Comparison of ENCODE assay signal across 10 mouse cellular contexts in the genomic region with DNA sequence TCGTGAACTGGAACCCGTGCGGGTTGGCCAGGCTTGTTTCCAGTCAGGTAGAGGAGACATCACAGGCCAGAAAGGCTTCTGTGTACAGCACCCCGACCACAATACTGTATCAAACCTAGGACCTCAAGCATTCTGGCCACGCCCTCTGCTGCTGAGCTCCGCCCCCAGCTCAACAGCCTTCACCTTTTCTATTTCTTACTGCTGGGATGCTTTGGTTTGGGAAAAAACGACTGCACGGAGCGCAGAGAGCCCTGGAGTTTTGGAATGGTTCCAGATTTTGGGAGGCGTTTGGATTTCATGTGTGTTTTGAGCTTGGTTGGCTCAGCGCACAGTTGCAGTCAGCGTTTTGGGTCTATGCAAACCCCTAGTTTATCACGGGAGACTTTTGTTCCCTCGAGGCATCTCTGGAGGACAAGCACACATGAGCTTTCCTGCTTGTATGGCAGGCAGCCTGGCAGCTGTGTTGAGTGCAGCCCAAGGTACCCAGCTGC. TPM values are rescaled to one million over a fixed set of nuclear protein-coding genes. Genes with fewer than 3 reads are reported as not detected.
A peak's percentile ranks its signal among the peaks of the same experiment; 100 is the strongest.
DNase-seq lines count a peak whose midpoint lies in the region; ATAC-seq and TF ChIP-seq lines count a peak whose summit lies in the region.
"Had no signal": no experiment of that assay in that cellular context is flagged by ENCODE, and none has a peak within 500 bp of the region (broad histone marks: within the 10 kb centered on the region; RNA-seq: fewer than 3 reads in every experiment).

No protein-coding gene starts in this region.

- peaks cover 32% of the 10 kb centered on the region for H3K4me1 ChIP-seq in heart, embryonic 13.5 days
- H3K4me1 ChIP-seq in E14TG2a.4 (replicated peaks; ENCODE audit: low read depth, low read length): peaks cover 14% of the 10 kb centered on the region
- peaks cover 16% of the 10 kb centered on the region for H3K4me1 ChIP-seq in liver, embryonic 13.5 days (replicated peaks)
- no peaks in the 10 kb centered on the region for H3K4me1 ChIP-seq in hindbrain, embryonic 14.5 days (replicated peaks; ENCODE audit: control insufficient read depth, insufficient read depth, low read length)

- H3K27me3 ChIP-seq in heart, embryonic 13.5 days (replicated peaks): no peaks in the 10 kb centered on the region
- H3K27me3 ChIP-seq in E14TG2a.4 (ENCODE audit: insufficient read depth, low read length): peaks cover 4% of the 10 kb centered on the region; the same call in 1 of the 2 replicates
- no peaks in the 10 kb centered on the region for H3K27me3 ChIP-seq in liver, embryonic 13.5 days
- no peaks in the 10 kb centered on the region for H3K27me3 ChIP-seq in hindbrain, embryonic 14.5 days (ENCODE audit: control insufficient read depth, insufficient read depth, low read length)
- H3K27me3 ChIP-seq: embryonic facial prominence, embryonic 12.5 days had no signal

- no peak overlapping the region for H3K27ac ChIP-seq in heart, embryonic 13.5 days (replicated peaks)
- H3K27ac ChIP-seq in liver, embryonic 13.5 days: no peak overlapping the region
- H3K27ac ChIP-seq in hindbrain, embryonic 14.5 days: no peak overlapping the region

- 64% methylated on average over 14 of the region's 14 CpGs for WGBS in heart, embryonic 13.5 days
- 65% methylated on average over 14 of the region's 14 CpGs for WGBS in liver, embryonic 13.5 days (ENCODE audit: insufficient replicate concordance)
- 66% methylated on average over 14 of the region's 14 CpGs for WGBS in hindbrain, embryonic 14.5 days

- peaks cover 26% of the 10 kb centered on the region for H3K36me3 ChIP-seq in heart, embryonic 13.5 days
- H3K36me3 ChIP-seq in E14TG2a.4 (ENCODE audit: insufficient read depth, low read length): no peaks in the 10 kb centered on the region
- no peaks in the 10 kb centered on the region for H3K36me3 ChIP-seq in liver, embryonic 13.5 days
- no peaks in the 10 kb centered on the region for H3K36me3 ChIP-seq in hindbrain, embryonic 14.5 days (replicated peaks; ENCODE audit: control insufficient read depth, insufficient read depth)

- ATAC-seq in heart, embryonic 13.5 days (ENCODE audit: extremely low read depth, insufficient number of reproducible peaks, low FRiP score, low TSS enrichment): no peak
- ATAC-seq in liver, embryonic 13.5 days (ENCODE audit: low read depth): 0 out of 2 replicates have a peak, but pooled peaks have one; percentile 31
- no peak for ATAC-seq in hindbrain, embryonic 14.5 days (ENCODE audit: low FRiP score)

- no peak for DNase-seq in heart, adult 9 months (ENCODE audit: low spot score in 2 of 2)
- DNase-seq in adrenal gland, postnatal 36 days: peak; percentile 22 to 39
- no peak for DNase-seq in liver, embryonic 13.5 days
- no peak for DNase-seq in embryo, embryonic 10.5 days (ENCODE audit: low spot score)
- no peak for DNase-seq in cerebellum, adult 9-10 months
- no peak for DNase-seq in hindbrain, embryonic 14.5 days (ENCODE audit: low spot score)
- DNase-seq: left cerebral cortex, postnatal 4 days had no signal

- H3K4me2 ChIP-seq in heart, embryonic 13.5 days: peak overlapping the region; percentile 61
- peak overlapping the region; percentile 50 for H3K4me2 ChIP-seq in liver, embryonic 13.5 days
- H3K4me2 ChIP-seq in hindbrain, embryonic 14.5 days (replicated peaks): no peak overlapping the region
- H3K4me2 ChIP-seq: embryonic facial prominence, embryonic 12.5 days had no signal

- H3K4me3 ChIP-seq in heart, embryonic 13.5 days: peak overlapping the region; percentile 13; the same call in 1 of the 2 replicates
- peak overlapping the region; percentile 39; the same call in 1 of the 2 replicates for H3K4me3 ChIP-seq in E14TG2a.4 (replicated peaks; ENCODE audit: low read length)
- H3K4me3 ChIP-seq in liver, embryonic 13.5 days (replicated peaks): peak overlapping the region; percentile 32
- H3K4me3 ChIP-seq in hindbrain, embryonic 14.5 days (replicated peaks; ENCODE audit: low read length): no peak overlapping the region
- H3K4me3 ChIP-seq: embryonic facial prominence, embryonic 12.5 days had no signal

- no peak for TF ChIP-seq CTCF in E14TG2a.4 (conservative IDR thresholded peaks at IDR 0.05; ENCODE audit: low read length)

- H3K9me3 ChIP-seq in heart, embryonic 13.5 days: no peaks in the 10 kb centered on the region
- 0 out of 2 replicates have a peak, but pooled peaks cover 6% of the 10 kb centered on the region for H3K9me3 ChIP-seq in E14TG2a.4 (ENCODE audit: low read length)
- no peaks in the 10 kb centered on the region for H3K9me3 ChIP-seq in liver, embryonic 13.5 days (replicated peaks)
- no peaks in the 10 kb centered on the region for H3K9me3 ChIP-seq in hindbrain, embryonic 14.5 days (ENCODE audit: control insufficient read depth, low read length)
- H3K9me3 ChIP-seq: embryonic facial prominence, embryonic 12.5 days had no signal

- H3K9ac ChIP-seq in heart, embryonic 13.5 days: no peak overlapping the region
- H3K9ac ChIP-seq in liver, embryonic 13.5 days: no peak overlapping the region
- no peak overlapping the region for H3K9ac ChIP-seq in hindbrain, embryonic 14.5 days
- H3K9ac ChIP-seq: embryonic facial prominence, embryonic 12.5 days had no signal

RNA-seq across cellular contexts. Expression of a gene that starts 32.2 kb away (rescaled TPM):
- polyA plus RNA-seq in heart, embryonic 13.5 days (2015; fragmentation: Nextera tagmentation; extraction: Ambion mirVana): 49.8 and 50.1 TPM in 2 replicates
- total RNA-seq in adrenal gland, postnatal 36 days (2021): 10 to 100 TPM in 1 of 2 experiments, 1 to 10 TPM in 1; 8.4 to 11.1 TPM
- polyA plus RNA-seq in liver, embryonic 13.5 days (2015; fragmentation: Nextera tagmentation; extraction: Ambion mirVana): 5.3 and 5.9 TPM in 2 replicates
- 32.9 and 37.6 TPM in 2 replicates for polyA plus RNA-seq in hindbrain, embryonic 14.5 days (2014; fragmentation: Nextera tagmentation; extraction: Ambion mirVana)

Comparison
In these comparisons a context has a peak if more than half of its experiments do, and no peak if none do; other contexts are left out.
1. DNase-seq: peak in adrenal gland, postnatal 36 days (2 of 2); none in heart, adult 9 months (0 of 2), liver, embryonic 13.5 days (single experiment), embryo, embryonic 10.5 days (single experiment), cerebellum, adult 9-10 months (single experiment) and hindbrain, embryonic 14.5 days (single experiment).